26 mouse cellular contexts compared by ENCODE assay signal in genomic region chr2:135637227-135637626, GRCm38 (mm10). TPM values are rescaled to one million over a fixed set of nuclear protein-coding genes. Genes with fewer than 3 reads are reported as not detected.
"Had no signal": no experiment of that assay in that cellular context is flagged by ENCODE, and none has a peak within 500 bp of the region (broad histone marks: within the 10 kb centered on the region; RNA-seq: fewer than 3 reads in every experiment).

No protein-coding gene starts in this region.

- H3K9me3 ChIP-seq: embryonic facial prominence, embryonic 10.5 days; embryonic facial prominence, embryonic 12.5 days; embryonic facial prominence, embryonic 15.5 days; forebrain, embryonic 10.5 days; forebrain, embryonic 12.5 days; forebrain, embryonic 13.5 days; forebrain, embryonic 15.5 days; heart, embryonic 10.5 days had no signal

- H3K4me1 ChIP-seq: embryonic facial prominence, embryonic 10.5 days; embryonic facial prominence, embryonic 12.5 days; embryonic facial prominence, embryonic 13.5 days; embryonic facial prominence, embryonic 15.5 days; forebrain, embryonic 10.5 days; forebrain, embryonic 12.5 days; forebrain, embryonic 13.5 days; forebrain, embryonic 15.5 days; heart, embryonic 10.5 days had no signal

- H3K4me3 ChIP-seq: embryonic facial prominence, embryonic 10.5 days; embryonic facial prominence, embryonic 12.5 days; embryonic facial prominence, embryonic 13.5 days; embryonic facial prominence, embryonic 15.5 days; erythroblast, embryonic 14.5 days; forebrain, embryonic 10.5 days; forebrain, embryonic 12.5 days; forebrain, embryonic 13.5 days; forebrain, embryonic 15.5 days; gastrocnemius, adult 2 months; heart, adult 2 months; heart, embryonic 10.5 days had no signal

- H3K27me3 ChIP-seq: embryonic facial prominence, embryonic 12.5 days; embryonic facial prominence, embryonic 13.5 days; embryonic facial prominence, embryonic 15.5 days; forebrain, embryonic 12.5 days; forebrain, embryonic 13.5 days; forebrain, embryonic 15.5 days had no signal

- DNase-seq: cerebellum, adult 9-11 months; cerebellum, postnatal 10 days; cerebellum, postnatal 14 days; cerebellum, postnatal 25 days; cerebellum, postnatal 36 days; embryo, embryonic 11 days; forebrain, postnatal 0 days; gastrocnemius, adult 2 months; gastrocnemius, postnatal 10 days; gastrocnemius, postnatal 14 days; gastrocnemius, postnatal 25 days; gastrocnemius, postnatal 36 days; heart, adult 11 months; heart, adult 18-20 months; heart, adult 2 months had no signal

- H3K36me3 ChIP-seq: embryonic facial prominence, embryonic 10.5 days; embryonic facial prominence, embryonic 12.5 days; embryonic facial prominence, embryonic 13.5 days; embryonic facial prominence, embryonic 15.5 days; forebrain, embryonic 10.5 days; forebrain, embryonic 12.5 days; forebrain, embryonic 15.5 days; heart, embryonic 10.5 days had no signal

- H3K27ac ChIP-seq: embryonic facial prominence, embryonic 10.5 days; embryonic facial prominence, embryonic 12.5 days; embryonic facial prominence, embryonic 13.5 days; embryonic facial prominence, embryonic 15.5 days; forebrain, embryonic 10.5 days; forebrain, embryonic 12.5 days; forebrain, embryonic 13.5 days; forebrain, embryonic 15.5 days; gastrocnemius, adult 2 months; heart, adult 2 months; heart, embryonic 10.5 days had no signal

- ATAC-seq: forebrain, embryonic 13.5 days; forebrain, embryonic 14.5 days; forebrain, embryonic 15.5 days; forebrain, postnatal 0 days had no signal

- H3K4me2 ChIP-seq: embryonic facial prominence, embryonic 12.5 days; embryonic facial prominence, embryonic 13.5 days; embryonic facial prominence, embryonic 15.5 days; forebrain, embryonic 12.5 days; forebrain, embryonic 13.5 days; forebrain, embryonic 15.5 days had no signal

- H3K9ac ChIP-seq: embryonic facial prominence, embryonic 12.5 days; embryonic facial prominence, embryonic 13.5 days; embryonic facial prominence, embryonic 15.5 days; forebrain, embryonic 12.5 days; forebrain, embryonic 13.5 days; forebrain, embryonic 15.5 days; forebrain, postnatal 0 days had no signal

RNA-seq across cellular contexts. Expression of gene Plcb4, which starts 21.6 kb away (rescaled TPM):
- polyA plus RNA-seq: erythroblast, embryonic 14.5 days had no signal
